Mouse (Mus musculus) G1E (cell line): Measurements from ENCODE around the gene Gm4871.

ENCODE experiments used
- CTCF ChIP-seq: IDR thresholded peaks from 2 replicates; pipeline ENCODE4 v1.5.1; 2012; ENCODE audit warnings: low read depth, low read length, inconsistent platforms, mixed read lengths
- GATA1 ChIP-seq: IDR thresholded peaks from 2 replicates; pipeline ENCODE4 v1.6.1; 2012; ENCODE audit warnings: borderline replicate concordance, low read length, inconsistent platforms, mixed read lengths

- TF ChIP-seq CTCF (no peak), GATA1 (no peak)
Measured at GRCm38 (mm10) chr5:145004495-145004894, 28.1 kb downstream of the Gm4871 start.
